Mouse (Mus musculus) megakaryocyte, embryonic 14.5 days (primary cell): ENCODE results near the gene Olfr525. TPM values are rescaled to one million over a fixed set of nuclear protein-coding genes. Genes with fewer than 3 reads are reported as not detected.

Source experiments
- H3K27me3 ChIP-seq: replicated peaks from 2 replicates; pipeline ENCODE3; 2012; ENCODE audit warnings: inconsistent platforms
- H3K36me3 ChIP-seq: replicated peaks from 2 replicates; pipeline ENCODE3; 2012; ENCODE audit warnings: low read length, inconsistent platforms, mixed read lengths
- H3K4me1 ChIP-seq: 2 replicates; pipeline ENCODE4 v1.6.1; 2012; ENCODE audit warnings: inconsistent platforms
- H3K4me3 ChIP-seq: replicated peaks from 2 replicates; pipeline ENCODE3; 2012; ENCODE audit warnings: moderate library complexity, mild to moderate bottlenecking, inconsistent platforms
- H3K9me3 ChIP-seq: 2 replicates; pipeline ENCODE4 v1.6.1; 2012; ENCODE audit warnings: inconsistent platforms
- FLI1 ChIP-seq: IDR thresholded peaks from 2 replicates; pipeline ENCODE4 v1.6.1; 2012; ENCODE audit warnings: low read length, inconsistent platforms, mixed read lengths
- GATA1 ChIP-seq: IDR thresholded peaks from 3 replicates; pipeline ENCODE4 v1.6.1; 2012; ENCODE audit warnings: mixed read lengths, low read length, inconsistent platforms, borderline replicate concordance
- polyA plus RNA-seq: library from polyadenylated mRNA; stranded (reverse); fragments of >175 nt; gene quantifications from 2 replicates; pipeline ENCODE4 v1.2.3, GENCODE M21; 2012; ENCODE audit warnings: low replicate concordance; ENCODE audit not compliant: insufficient read depth

Olfr525 gene
- polyA plus RNA-seq: not detected in 2 replicates

DNA sequence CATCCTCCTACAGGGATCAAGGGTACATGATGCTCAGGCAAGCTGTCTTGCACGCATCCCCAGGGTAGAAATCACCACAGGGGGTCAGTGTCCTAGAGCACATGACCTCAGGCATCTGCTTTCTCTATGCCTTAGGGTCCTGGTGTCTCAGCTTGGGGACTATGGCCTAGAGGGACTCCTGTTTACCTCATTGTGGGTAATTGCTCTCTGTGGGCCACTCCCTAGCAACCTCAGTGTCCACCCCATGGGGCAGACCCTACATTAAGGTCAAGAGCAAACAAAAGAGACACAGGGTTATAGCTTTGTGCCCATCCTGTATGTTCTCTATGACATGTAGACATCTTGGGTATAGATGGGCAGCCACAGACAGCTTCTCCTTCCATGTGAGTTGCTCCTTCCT is at the start of gene Olfr525:
Gene Olfr525 (plus strand): TSS at position 301 of the 400 bp plus-strand sequence.
- no peaks in the 10 kb centered on the region for H3K27me3 ChIP-seq
- H3K4me3 ChIP-seq: no peak within 1 kb of the TSS
- H3K9me3 ChIP-seq: no peaks in the 10 kb centered on the region
- no peaks in the 10 kb centered on the region for H3K4me1 ChIP-seq
- TF ChIP-seq FLI1: no peak
- no peak for TF ChIP-seq GATA1
- no peaks in the 10 kb centered on the region for H3K36me3 ChIP-seq

DNA sequence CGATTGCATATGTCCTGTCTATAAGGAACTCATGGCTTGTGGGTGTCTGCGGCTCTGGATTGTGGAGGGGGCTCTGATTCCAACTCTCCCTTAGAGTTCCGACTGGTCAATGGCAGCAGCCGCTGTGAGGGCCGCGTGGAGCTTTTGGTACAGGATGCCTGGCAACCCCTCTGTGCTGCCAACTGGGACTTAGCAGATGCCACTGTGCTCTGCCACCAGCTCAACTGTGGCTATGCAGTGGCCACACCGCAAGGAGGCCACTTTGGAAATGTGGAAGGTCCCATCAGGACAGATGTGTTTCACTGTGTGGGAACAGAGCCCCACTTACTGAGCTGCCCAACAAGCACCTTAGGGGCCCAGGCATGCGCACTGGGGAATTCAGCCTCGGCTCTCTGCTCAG is 24.9 kb upstream of the Olfr525 start:
- H3K4me1 ChIP-seq: no peaks in the 10 kb centered on the region
- TF ChIP-seq GATA1: no peak
- TF ChIP-seq FLI1: no peak
- H3K4me3 ChIP-seq: no peak overlapping the region
- no peaks in the 10 kb centered on the region; the same call in 1 of the 2 replicates for H3K9me3 ChIP-seq
- no peaks in the 10 kb centered on the region for H3K36me3 ChIP-seq
- H3K27me3 ChIP-seq: peaks cover 2% of the 10 kb centered on the region

DNA sequence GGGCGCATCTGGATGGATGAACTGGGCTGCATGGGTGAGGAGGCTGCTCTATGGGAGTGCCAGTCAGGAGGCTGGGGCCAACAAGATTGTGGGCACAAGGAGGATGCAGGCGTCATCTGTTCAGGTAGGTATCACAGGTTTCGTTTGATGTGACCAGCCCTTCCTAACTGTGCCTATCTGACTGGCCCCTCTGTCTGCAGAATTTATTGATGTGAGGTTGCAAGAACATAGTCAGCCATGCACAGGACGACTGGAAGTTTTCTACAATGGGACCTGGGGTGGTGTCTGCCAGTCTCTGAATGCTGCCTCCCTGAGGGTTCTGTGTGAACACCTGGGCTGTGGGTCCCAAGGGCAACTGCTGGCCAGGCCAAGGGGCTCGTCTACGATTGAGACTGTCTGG is 23.8 kb upstream of the Olfr525 start:
- H3K36me3 ChIP-seq: no peaks in the 10 kb centered on the region
- peaks cover 2% of the 10 kb centered on the region for H3K27me3 ChIP-seq
- no peaks in the 10 kb centered on the region for H3K4me1 ChIP-seq
- TF ChIP-seq GATA1 (no peak), FLI1 (no peak)
- no peak overlapping the region for H3K4me3 ChIP-seq
- H3K9me3 ChIP-seq: no peaks in the 10 kb centered on the region; the same call in 1 of the 2 replicates

DNA sequence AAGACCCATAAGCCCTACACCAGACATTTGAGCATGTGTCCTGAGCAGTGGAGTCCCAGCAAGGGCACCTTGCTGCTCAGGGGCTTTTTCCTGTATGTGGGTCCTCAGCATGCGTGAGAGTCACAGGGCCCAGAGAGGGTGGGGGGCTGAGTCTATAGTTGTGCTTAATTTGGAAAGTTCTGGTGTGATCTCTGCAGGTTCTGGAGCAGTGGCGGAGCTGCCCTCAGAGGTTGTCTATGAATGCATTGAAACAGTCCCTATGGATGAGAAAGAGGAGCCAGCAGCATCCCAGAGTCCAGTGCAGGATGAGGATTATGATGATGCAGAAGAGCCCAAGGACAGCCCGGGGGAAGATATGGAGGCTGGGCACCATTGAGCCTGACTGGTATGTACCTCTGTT is 21.2 kb upstream of the Olfr525 start:
- H3K9me3 ChIP-seq: no peaks in the 10 kb centered on the region; the same call in 1 of the 2 replicates
- H3K4me1 ChIP-seq: no peaks in the 10 kb centered on the region
- no peak for TF ChIP-seq GATA1
- TF ChIP-seq FLI1: no peak
- H3K36me3 ChIP-seq: no peaks in the 10 kb centered on the region
- H3K27me3 ChIP-seq: peaks cover 2% of the 10 kb centered on the region
- H3K4me3 ChIP-seq: no peak overlapping the region

DNA sequence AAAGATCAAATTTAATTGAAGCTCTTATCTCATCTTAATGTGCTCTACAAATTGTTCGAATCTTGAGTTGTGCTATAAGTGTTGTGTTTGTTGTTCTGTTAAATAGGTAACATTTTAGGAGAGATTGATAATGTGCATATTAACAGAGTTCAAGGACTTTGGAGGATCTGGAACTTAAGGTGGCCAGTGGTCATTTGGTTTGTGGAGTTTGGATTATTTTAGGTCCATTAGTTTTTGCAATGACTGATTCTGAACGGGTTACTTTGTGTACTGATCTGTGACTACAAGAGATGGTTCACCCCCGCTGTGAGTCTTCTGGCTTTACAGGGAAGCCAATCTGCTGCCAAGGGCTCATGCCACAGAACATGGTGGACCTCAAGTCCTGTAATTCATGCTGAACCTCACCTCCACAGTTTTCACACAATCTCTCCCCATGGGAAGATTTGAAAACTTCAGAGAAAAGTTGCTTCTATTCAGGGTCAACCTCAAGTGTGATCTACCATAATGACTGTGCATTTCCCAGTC is 735 bp upstream of the Olfr525 start:
- no peaks in the 10 kb centered on the region for H3K9me3 ChIP-seq
- no peak overlapping the region for H3K4me3 ChIP-seq
- no peaks in the 10 kb centered on the region for H3K27me3 ChIP-seq
- no peak for TF ChIP-seq GATA1
- no peak for TF ChIP-seq FLI1
- H3K36me3 ChIP-seq: no peaks in the 10 kb centered on the region
- H3K4me1 ChIP-seq: no peaks in the 10 kb centered on the region

DNA sequence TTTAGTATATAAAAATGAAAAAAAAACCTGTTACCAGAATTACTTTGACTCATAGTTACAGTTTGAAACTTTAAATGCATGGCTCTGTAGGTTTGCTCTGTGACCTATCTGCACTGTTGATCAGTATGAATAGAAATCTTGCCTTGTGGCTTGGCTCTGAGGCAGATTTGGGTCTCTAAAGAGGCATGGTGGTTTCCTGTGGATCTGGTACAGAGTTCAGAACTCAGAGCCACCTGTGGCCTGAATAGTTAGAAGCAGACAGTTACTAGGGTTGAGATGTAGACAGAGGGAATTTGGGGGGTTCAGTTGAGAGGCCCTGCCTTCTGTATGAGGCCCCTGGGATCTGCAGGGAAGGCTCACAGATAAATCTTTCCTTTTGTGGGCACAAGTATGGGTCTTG is 477 bp downstream of the Olfr525 start:
- H3K4me1 ChIP-seq: no peaks in the 10 kb centered on the region
- H3K9me3 ChIP-seq: no peaks in the 10 kb centered on the region
- H3K4me3 ChIP-seq: no peak overlapping the region
- no peaks in the 10 kb centered on the region for H3K27me3 ChIP-seq
- H3K36me3 ChIP-seq: no peaks in the 10 kb centered on the region
- TF ChIP-seq FLI1 (no peak), GATA1 (no peak)

DNA sequence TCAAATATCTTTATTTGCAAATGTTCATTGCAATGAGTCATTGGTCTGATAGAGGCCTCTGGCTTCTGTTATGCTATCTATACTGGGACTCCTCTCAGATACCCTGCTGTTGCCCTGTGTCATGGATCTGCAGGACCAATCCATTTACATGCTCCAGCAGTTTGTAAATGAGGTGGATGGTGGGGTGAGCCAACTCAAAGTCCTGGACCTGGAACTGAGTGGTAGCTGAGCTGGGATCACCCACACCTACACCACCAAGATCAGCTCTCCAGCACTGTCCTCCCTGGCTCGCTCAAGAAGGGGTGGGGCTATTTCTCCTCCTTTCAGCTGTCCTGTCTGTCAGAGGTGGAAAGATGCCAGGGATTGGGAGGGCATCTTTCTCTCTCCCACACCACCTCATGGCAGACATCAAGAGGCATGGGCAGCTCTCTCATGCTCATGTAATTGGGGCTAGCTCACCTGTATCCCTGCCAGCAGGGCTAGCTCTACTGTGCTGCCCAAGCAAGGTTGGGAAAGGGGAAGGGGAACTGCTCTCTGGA is 9.2 kb downstream of the Olfr525 start:
- H3K4me3 ChIP-seq: no peak overlapping the region
- H3K36me3 ChIP-seq: no peaks in the 10 kb centered on the region
- TF ChIP-seq GATA1 (no peak), FLI1 (no peak)
- H3K9me3 ChIP-seq: no peaks in the 10 kb centered on the region
- no peaks in the 10 kb centered on the region for H3K4me1 ChIP-seq
- peaks cover 2% of the 10 kb centered on the region for H3K27me3 ChIP-seq

DNA sequence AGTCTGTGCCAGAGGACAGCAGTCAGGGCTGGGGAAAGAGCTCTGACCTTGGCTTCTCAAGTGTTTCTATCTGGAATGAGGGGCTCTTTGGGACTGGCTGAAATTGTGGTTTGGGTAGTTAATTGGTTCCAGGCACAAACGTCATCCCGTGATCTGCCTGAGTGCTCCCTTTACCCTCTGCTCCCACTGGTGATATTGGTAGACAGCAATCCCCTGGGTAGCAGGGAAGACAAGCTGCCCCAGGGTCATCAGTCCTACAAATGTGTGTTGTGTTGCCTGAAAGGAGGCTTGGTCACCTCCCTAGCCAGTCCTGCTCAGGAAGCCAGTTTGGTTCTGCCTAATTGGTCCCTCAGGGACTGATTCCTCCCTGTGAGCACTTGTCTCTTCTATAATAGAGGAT is 13.1 kb downstream of the Olfr525 start, which contains the start of gene Olfr527:
Gene Olfr527 (plus strand): TSS at position 301 of the 400 bp plus-strand sequence.
- H3K36me3 ChIP-seq: no peaks in the 10 kb centered on the region
- no peaks in the 10 kb centered on the region for H3K4me1 ChIP-seq
- no peak within 1 kb of the TSS for H3K4me3 ChIP-seq
- H3K9me3 ChIP-seq: no peaks in the 10 kb centered on the region
- TF ChIP-seq GATA1 (no peak), FLI1 (no peak)
- H3K27me3 ChIP-seq: peaks cover 2% of the 10 kb centered on the region

DNA sequence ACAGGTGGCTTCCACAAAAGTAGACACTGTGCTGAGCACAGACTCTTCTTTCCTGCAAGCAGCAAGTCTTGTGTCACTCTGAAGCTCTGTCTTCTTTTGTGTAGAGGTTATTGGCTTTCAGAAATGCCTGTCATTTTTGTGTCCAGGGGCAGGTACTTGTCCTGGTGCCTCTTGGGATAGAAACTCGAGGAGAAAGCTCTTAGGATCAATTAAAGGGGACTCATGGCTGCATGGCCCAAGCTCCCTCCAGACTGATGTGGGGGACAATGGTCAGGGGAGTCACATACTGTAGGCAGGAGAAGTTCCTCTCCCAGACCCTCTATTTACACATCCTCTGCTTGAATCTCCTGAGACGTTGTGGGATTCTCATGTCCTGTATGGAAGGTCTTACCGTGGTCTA is 40.9 kb downstream of the Olfr525 start, which contains the start of gene Olfr60:
Gene Olfr60 (minus strand): TSS at position 101 of the 400 bp plus-strand sequence.
- TF ChIP-seq FLI1 (no peak), GATA1 (no peak)
- Histone ChIP-seq H3K27me3 (no peaks in the 10 kb centered on the region), H3K4me1 (no peaks in the 10 kb centered on the region), H3K4me3 (no peak within 1 kb of the TSS), H3K36me3 (no peaks in the 10 kb centered on the region), H3K9me3 (no peaks in the 10 kb centered on the region; the same call in none of the 2 replicates)

DNA sequence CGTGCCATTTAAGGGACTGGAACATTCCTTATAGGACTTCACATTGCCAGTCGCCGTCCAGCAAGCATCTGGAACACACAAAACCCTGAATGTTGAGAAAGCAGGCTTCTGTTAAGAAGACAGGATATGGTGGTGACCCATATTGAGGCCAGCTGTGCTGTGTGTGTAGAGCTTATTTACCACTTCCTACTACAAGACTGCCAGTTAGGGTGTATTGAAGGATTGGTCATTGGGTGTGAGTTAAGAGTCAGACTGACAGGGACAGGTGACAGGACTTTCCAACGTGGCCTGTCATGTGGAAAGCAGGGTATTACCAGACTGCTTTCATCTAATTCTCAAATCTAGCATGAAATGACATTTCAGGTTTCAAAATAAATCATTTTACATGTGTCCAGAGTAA is 53.6 kb downstream of the Olfr525 start:
- Histone ChIP-seq H3K27me3 (no peaks in the 10 kb centered on the region), H3K9me3 (no peaks in the 10 kb centered on the region), H3K4me1 (no peaks in the 10 kb centered on the region), H3K4me3 (no peak overlapping the region), H3K36me3 (no peaks in the 10 kb centered on the region)
- TF ChIP-seq FLI1: no peak
- TF ChIP-seq GATA1: no peak

DNA sequence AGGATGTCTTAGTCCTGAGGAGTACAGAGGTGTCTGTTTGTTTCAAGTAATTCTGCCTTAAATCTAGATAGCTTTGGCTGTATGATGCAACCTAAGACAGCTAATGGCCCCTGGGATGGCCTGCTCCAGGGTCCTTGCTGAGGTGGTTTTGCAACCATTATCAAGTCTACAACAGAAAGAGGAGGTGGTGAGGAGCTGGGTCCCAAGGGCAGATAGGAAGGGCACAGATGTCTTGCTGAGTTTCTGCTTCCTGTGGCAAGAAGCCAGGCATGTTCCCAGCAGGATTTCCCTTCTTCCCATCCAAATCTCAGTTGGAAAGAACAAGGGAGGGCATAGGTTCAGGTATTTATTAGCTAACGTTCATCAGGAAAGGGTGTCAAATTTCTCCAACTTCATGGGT is 55.6 kb downstream of the Olfr525 start, which contains the start of gene Olfr530:
Gene Olfr530 (minus strand): TSS at position 101 of the 400 bp plus-strand sequence.
- H3K27me3 ChIP-seq: no peaks in the 10 kb centered on the region
- no peaks in the 10 kb centered on the region for H3K36me3 ChIP-seq
- TF ChIP-seq FLI1: no peak
- TF ChIP-seq GATA1: no peak
- no peak within 1 kb of the TSS for H3K4me3 ChIP-seq
- no peaks in the 10 kb centered on the region for H3K9me3 ChIP-seq
- no peaks in the 10 kb centered on the region for H3K4me1 ChIP-seq
